Mouse (Mus musculus): ENCODE measurements around the gene Tor1aip2.

DNA sequence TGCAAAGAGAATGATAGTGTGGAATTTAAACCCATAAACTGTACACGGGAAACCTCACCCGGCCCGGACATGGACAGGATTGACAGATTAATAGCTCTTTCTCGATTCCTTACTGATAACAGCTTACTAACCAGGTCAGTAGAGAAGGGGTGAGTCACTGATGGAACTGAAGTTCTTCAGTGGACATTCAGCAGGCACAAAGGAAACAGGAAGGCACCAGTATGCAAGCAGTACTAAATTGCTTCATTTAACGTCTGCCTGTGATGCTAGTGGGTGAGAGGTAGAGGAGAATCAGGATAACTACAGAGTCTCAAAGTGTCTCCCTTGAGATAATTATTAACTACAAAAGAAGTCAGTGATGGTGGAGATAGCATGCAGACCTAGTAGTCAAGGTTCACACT, 9.0 kb downstream of the Tor1aip2 start:
- no peak for TF ChIP-seq CTCF (IDR thresholded peaks at IDR 0.05; ENCODE audit: low read depth)
- no peak for TF ChIP-seq EP300 (IDR thresholded peaks at IDR 0.05; ENCODE audit: low read depth)

All from liver, postnatal 0 days (tissue).